Mouse (Mus musculus): ENCODE measurements around the gene Nsun2. TPM values are rescaled to one million over a fixed set of nuclear protein-coding genes. Genes with fewer than 3 reads are reported as not detected.

Gene Nsun2
- total RNA-seq, 2 experiments from 2014 or later, result 26.3 to 32.4 TPM

DNA sequence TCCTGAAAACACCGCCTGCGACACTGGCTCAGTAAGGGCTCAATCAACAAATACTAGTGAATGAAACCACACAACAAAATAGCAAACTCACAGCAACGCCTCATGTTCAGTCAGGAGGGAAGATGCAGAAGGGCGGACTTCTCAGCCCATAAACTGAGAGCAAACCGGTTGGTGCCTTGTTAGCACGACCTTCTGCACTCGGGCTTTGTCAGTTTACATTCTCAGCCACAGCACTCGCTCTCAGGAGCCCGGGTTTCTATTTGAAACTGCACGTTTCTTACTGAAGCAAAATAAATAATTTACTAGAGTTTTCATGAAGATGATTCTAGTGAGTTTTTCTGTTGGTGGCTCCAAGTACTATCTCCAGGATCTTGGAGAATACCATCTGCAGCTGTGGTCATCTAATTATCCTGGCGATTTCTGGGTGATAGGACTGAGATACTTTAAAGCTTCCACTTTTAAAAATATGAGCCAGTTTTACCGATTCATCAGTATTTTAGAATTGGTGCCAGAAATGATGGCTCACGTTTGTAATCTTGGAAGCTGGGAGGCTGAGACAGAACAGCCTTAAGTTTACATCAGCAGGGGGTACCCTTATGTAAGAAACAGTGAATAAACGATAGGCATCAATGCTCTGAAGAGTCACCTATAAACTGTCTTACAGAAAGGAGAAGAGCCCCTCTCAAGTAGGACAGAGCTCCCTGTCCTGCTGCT lies 9.9 kb upstream of the Nsun2 start:
- no peak for ATAC-seq (replicated peaks; ENCODE audit: low FRiP score, poor library complexity, severe bottlenecking)

DNA sequence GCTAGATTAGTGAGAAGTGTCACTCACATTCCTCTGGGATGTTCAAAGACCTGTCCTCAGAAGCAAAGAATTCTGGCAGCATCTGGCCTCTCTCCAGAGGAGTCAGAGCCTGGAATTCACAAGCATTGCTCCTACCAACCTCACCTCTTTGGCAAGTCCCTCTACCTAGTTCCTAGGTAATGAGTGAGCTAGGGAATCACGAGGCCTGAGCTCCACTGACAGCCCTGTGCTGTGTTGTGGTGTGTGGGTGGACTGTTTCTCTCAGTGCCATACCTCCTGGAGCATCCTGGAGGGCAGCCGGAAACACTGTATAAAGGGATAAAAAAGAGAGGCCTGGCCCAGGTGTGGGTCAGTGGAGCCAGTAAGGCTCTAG lies 9.4 kb upstream of the Nsun2 start:
- ATAC-seq (replicated peaks; ENCODE audit: low FRiP score, poor library complexity, severe bottlenecking), result no peak

DNA sequence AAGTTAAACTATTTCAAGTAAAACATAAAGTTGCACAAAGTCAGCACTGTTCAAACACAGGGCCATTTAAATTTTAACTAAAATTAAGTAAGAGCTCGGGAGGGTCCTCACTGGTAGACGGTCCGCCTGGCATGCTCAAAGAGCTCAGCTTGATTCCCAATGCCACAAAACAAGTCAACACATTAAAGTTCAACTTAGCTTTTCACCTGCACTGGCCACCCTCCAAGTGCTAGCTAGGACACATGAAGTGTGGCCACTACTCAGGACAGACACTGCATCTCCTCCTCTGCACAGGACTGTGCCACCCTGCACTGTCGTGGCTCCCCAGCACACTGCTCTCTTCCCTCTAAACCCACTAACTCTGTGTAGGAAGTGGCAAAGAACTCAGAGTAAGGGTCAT lies 7.7 kb upstream of the Nsun2 start:
- ATAC-seq (replicated peaks; ENCODE audit: low FRiP score, poor library complexity, severe bottlenecking), result no peak

DNA sequence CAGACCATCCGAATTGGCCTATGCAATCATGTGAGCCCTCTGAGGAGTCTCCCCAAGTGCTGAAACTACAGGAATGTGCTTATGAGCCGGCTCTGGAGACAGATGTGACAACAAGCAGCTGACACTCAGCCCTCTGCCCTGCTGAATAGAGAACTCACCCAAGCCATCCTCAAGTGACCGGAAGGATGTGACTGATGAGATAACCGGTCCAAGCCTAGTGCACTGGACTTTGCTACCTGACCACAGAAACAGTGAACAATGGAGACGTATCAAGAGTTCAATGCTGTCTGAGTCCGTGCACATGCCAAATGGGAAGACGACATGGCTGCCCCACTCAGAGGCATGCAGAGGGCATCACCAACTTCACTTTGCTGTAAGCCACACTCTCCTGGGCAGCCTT lies 5.0 kb upstream of the Nsun2 start:
- no peak for ATAC-seq (replicated peaks; ENCODE audit: low FRiP score, poor library complexity, severe bottlenecking)

DNA sequence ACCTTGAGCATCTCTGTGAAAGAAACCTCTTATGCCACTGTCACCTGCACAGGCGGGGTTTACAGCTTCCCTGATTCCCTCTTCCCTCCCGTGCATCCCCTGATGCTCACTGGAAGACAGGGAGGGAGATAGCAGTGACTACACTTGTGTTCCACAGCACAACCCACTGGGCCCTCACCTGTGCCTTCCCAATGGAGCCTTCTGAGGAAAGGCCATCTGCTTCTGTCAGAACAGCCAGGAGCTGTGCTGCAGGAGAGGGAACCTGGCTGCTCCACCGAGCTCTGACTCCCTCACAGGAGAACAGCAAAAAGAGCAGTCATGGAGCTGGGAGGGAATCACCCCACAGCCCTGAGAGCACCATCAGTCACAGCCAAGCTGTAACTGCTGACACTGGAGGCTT lies 3.4 kb upstream of the Nsun2 start:
- no peak for ATAC-seq (replicated peaks; ENCODE audit: low FRiP score, poor library complexity, severe bottlenecking)

DNA sequence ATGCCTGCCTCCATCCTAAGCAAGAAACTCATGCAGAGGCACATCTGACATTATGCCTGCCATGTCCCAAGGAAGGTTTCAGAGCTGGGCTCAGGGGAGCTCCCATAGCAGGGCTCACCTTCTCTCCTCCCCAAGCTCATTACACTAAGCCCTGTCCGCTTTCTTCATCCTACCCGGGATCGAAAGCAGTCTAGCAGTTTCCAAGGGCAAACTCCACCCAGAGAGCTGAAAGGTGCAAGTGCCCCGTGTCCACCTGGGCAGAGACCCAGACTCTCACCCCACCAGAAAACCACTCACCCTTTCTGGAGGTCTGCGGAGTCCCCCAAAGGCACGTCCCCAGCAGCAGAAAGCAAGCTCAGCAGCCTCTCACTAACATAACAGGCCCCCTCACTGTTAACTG lies 2.6 kb upstream of the Nsun2 start:
- ATAC-seq (replicated peaks; ENCODE audit: low FRiP score, poor library complexity, severe bottlenecking), result no peak

DNA sequence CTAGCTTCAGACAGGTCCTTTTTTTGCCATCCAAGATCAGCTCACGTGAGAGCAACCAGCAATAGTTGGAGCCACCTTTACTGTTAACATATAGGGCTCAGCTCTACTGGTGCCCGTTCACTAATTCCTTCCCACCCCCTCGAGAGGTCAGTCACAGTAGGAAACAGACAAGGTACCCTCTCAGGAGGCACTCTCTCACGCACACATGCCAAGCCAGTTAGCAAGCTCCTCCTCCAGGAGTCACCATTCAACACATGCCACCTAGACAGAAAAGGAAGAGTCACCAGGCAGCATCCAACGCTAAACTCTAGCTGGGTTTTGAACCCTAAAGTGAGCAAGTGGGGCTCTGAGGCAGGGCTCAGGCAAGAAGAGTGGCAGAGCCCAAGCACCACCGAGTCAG lies 2.1 kb upstream of the Nsun2 start:
- no peak for ATAC-seq (replicated peaks; ENCODE audit: low FRiP score, poor library complexity, severe bottlenecking)

DNA sequence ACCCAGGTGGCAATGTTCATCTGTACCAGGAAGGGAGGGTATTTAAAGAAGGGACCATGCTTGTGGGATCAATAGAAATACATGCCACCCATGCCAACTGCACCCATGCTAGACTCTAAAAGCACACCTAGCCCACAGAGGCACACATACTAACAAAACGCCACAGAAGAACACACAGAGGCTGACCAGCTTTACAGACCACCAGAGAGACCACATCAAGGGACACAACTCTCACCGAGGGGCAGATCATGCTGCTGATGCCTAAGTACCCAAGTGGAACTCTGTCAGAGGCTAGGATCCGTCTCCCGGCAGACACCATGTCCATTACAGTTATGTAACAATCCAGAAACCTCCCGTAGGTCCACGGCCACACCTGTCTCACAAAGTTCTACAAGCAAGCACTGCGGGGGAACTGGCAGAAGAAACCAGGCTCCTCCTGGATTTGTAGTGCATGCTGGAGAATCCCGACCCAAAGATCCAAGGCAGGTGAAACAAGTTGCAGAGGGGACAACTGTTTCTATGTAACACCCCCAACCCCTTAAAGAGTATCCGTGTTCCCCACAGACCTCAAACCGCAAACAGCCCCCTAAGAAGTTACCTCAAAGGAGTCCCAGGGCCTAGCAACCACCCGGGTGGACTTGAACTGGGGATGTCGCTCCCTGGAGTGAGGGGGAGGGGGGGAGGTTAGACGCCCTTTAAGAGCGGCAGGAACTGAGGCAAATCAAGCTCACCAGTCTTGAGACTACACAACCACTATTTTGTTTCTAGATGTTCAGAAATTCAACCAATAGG lies 1.2 kb upstream of the Nsun2 start:
- no peak for ATAC-seq (replicated peaks; ENCODE audit: low FRiP score, poor library complexity, severe bottlenecking)

DNA sequence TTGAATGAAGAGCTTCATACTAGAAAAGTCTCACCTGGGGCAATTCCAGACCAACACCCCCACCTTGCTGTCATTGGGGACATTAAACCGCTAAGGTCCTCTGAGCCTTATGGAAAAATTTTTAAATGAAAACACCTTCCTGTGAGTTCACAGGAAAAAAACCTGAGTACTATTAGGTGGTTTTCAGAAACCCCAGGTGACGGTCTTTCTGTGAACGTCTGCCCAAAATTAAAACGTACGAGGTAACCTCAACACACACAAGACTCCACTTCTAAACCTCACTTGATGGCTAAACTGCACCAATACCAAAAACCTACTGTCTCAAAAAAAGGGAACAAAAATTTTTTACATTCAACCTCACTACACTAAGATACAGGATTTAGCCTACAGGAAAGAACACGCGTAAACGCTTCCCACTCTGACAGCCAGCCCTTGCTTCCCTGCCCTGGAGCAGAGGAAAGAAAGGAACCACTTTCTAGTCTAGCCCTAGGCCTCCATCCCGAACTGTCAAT lies 597 bp upstream of the Nsun2 start:
- no peak for ATAC-seq (replicated peaks; ENCODE audit: low FRiP score, poor library complexity, severe bottlenecking)

DNA sequence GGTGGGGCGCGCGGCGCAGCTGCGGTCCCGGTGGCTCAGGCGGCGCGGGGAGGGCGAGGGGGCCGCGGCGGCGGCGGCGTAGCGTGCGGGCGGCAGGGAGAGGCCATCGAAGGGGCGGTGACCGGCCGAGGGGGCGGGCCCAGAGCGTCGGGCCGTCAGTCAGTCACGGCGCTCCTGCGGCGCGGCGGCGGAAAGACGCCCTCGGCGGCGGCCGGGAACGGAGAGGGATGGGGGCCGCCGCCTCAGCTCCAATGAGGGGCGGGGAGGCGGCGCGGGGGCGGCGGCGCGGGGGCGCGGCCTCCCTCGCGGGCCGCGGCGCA lies 748 bp downstream of the Nsun2 start, which contains the start of gene Tent4a:
Gene Tent4a, minus strand, starts transcription at position 284 of the 320 bp plus-strand sequence.
- peak; percentile 63 for ATAC-seq (replicated peaks; ENCODE audit: low FRiP score, poor library complexity, severe bottlenecking)

DNA sequence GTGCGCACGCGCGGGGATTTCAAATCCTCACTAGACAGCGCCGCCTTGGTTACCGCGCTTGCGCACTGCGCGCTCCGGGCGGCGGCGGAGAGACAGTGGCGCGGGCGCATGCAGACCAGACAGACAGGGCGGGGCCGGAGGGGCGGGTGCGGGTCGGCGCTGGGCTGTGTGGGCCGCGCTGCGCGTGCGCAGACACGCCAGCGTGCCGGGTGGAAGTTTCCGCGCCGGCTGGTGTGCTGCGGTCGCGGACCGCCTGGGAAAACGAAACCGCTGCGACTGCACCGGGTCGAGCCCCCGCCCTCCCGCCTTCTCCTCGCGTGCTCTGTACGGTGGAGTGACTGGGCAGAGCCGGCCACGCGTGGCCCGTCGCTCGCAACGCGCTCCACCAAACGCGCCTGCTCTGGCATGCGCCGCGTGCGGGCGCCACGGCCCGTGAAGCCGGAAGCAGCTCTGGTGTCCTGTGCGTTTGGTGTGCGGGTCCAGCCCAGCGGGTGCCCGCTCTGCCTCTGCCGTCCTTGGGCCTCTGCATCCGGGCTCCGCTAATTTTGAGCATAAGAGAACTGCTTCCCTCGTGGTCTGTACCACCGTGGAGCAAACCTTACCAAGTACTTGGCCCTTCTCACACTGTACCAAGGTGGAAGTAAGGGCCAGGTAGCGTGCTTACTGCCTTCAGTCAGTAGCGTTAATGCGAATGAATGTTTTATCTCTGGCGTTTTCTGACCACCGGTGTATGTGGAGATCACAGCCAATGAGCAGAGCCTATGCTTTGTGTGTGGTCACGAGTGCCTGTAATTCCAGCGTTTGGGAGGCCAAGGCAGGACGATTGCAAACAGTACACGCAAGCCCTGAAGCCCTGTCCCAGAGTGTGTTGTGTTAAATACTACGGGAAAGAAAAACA lies 1.4 kb downstream of the Nsun2 start:
- ATAC-seq (replicated peaks; ENCODE audit: low FRiP score, poor library complexity, severe bottlenecking), result peak; percentile 82

DNA sequence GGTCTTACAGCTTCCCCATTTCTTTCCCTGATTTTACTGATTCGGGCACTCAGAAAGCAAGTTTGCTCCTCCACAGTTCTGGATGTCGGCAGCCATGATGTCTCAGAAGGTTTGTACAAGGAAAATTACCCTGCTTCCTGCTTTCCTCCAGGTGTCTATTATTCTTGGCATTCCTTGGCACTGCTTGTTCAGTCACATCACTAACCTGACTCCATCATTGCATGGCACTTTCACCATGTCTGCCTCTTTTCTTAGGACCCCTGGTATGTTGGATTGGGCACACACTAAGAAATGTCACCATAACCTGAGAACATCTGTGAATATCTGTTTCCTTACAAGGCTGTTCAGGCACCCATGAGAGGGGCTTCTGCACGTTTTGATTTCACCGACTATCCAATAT lies 2.5 kb downstream of the Nsun2 start:
- no peak for ATAC-seq (replicated peaks; ENCODE audit: low FRiP score, poor library complexity, severe bottlenecking)

DNA sequence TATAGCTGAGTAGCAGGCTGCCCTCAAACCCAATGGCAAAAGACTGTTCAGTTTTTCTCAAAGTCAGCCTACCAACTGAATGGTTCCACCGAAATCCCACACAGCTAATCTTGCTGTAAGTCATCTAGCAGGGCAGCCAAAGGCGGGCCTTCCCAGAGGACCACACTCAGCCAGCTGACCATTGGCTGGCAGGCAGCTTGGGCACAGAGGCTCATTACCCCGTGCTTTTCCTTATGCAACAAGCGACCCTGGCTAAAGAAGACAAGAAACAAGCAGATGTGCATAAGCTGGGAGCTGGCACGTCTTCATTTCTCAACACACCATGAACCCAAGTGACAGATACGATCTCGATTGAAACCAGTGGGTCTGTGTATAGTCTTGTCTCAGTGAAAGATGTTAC lies 3.8 kb downstream of the Nsun2 start:
- no peak for ATAC-seq (replicated peaks; ENCODE audit: low FRiP score, poor library complexity, severe bottlenecking)

DNA sequence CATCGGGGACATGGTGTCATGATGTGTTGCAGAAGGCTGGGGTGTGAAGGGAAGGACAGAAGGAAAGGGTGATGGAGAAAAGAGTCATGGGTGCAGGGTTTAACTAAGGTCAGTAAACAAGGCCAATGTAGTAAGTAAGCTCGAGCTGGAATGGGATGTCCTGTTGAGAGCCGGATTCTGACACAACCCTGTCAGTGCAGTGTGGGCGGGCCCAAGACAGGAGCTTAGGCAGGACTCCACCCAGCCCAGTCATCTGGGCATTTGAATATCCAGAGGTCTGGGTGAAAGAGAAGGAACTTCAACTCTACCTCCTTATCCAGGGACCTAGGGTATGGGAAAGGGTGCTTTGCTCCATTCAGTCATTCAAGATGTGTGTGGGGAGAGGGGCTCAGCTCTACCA lies 4.8 kb downstream of the Nsun2 start:
- ATAC-seq (replicated peaks; ENCODE audit: low FRiP score, poor library complexity, severe bottlenecking), result no peak

DNA sequence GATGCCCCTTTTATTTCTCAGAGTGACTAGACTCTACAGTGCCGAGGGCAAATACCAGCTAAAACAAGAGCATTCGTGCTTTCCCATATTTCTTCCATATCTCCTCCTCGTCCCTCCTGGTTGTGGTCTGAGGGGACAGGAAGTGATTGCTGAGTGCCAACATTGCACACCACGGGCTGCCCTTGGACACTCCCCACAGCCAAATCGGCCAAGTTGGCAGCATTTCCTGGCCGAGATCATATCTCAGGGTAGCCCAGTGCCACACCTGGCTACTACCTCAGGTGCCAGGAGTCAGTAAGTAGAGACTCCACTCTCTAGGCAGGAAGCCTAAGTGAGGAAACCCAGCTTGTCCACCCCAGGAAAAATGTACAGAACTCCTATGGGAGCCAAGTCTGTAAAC lies 7.7 kb downstream of the Nsun2 start:
- no peak for ATAC-seq (replicated peaks; ENCODE audit: low FRiP score, poor library complexity, severe bottlenecking)

DNA sequence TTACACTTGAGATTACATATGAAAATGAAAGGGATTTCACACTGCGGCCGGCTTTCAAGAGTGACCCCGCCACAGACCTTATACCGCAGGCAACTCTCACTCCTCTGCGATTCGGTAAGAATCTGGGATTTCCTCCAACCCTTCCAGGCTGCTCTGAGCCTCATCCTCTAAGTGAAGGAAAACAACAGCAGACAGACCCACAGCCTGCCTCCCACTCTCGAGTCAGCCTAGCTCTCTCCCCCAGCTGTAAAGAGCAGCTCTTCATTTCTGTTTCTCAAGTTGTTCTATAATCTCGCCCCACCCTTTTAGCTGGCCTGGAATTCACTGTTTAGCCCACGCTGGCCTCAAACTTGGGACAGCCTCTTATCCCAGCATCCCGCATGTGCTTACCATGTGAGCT lies 8.2 kb downstream of the Nsun2 start:
- ATAC-seq (replicated peaks; ENCODE audit: low FRiP score, poor library complexity, severe bottlenecking), result no peak

DNA sequence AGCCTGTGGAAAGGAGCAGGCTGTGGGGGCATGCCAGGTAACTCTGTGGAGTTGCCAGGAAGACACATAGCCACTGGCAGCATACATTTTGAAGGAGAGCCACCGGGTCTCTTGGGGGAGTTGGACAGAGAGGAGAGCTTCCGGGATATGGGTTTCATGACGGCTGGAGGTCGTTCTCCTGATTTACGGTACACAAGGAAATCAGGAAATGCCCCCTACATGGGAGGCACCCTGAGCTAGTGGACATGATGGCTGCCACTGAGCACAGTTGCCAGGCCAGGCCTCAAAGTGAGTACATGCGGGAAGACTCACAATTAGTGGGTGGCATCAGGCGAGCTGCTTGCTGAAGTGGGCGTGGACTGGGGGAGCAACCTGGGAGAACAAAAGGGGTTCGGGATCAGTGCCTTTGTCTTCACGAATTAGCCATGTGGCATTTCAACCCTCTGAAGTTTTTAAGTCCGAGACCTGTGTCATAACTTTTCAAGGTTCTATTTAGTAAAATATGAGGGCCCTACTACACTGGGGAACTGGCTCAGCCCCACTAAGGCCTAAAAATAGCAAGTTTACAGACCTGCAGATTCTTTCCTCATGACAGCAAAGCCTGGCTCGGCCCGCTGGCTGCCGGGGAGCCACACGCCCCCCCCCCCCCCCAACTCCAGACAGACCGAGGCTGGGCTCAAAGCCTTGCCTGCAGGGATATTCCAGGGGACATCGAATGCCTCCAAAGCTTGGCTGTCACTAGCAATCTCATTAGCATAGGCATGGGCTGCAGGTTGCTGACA lies 9.2 kb downstream of the Nsun2 start:
- no peak for ATAC-seq (replicated peaks; ENCODE audit: low FRiP score, poor library complexity, severe bottlenecking)

DNA sequence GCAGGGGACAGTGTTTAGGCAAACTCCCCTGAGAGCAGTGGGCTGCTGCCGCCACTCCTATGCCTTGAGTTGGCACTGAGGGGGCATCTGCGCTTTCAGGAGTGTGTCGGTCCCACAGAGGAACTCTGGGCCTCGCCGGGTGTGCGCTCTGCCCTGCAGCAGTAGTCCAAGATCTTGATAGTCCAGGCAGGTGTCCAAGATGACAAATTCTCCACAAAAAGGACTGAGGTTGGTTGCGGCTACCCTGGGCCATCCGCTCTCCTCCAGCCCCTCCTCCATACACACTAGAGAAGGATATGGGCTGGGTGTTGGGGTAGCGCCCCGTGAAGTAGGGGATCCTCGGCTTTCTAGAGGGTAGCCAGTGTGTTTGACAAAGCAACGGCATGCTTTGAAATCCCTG lies 10.0 kb downstream of the Nsun2 start:
- no peak for ATAC-seq (replicated peaks; ENCODE audit: low FRiP score, poor library complexity, severe bottlenecking)

DNA sequence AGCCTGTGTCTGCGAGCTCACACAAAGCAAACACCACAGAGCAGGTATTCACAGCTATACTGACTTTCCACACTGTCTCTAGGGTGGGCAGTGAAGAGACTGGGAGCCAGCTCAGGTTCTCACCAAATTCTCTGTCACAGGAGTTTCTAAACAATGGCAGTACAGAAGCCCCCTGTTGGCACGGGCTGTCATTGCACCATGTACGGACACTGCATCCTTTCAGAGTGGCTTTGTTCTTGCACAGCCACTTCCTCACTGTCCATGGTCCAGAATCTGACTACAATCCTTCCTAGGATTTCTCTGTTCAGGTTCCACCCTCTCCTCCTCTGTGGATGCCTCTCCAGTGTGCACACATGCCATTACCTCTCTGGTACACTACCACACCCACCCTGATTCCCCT lies 11.5 kb downstream of the Nsun2 start:
- ATAC-seq (replicated peaks; ENCODE audit: low FRiP score, poor library complexity, severe bottlenecking), result peak; percentile 61; the same call in 1 of the 2 replicates

Measured in erythroblast, adult 5-6 weeks (primary cell).